In genomic region chr10:94526834-94527233, GRCm38 (mm10) we compare ENCODE assay signal across 21 mouse cellular contexts.
DNase-seq lines count a peak whose midpoint lies in the region; ATAC-seq and TF ChIP-seq lines count a peak whose summit lies in the region.
"Had no signal": no experiment of that assay in that cellular context is flagged by ENCODE, and none has a peak within 500 bp of the region (broad histone marks: within the 10 kb centered on the region; RNA-seq: fewer than 3 reads in every experiment).

No protein-coding gene starts in this region.

- H3K9ac ChIP-seq in MEL (ENCODE audit: control insufficient read depth, low read depth, low read length, poor library complexity, severe bottlenecking) = peak overlapping the region; percentile 15; the same call in 1 of the 2 replicates
- no peak overlapping the region for H3K9ac ChIP-seq in forebrain, postnatal 0 days
- H3K9ac ChIP-seq: heart, embryonic 15.5 days; hindbrain, embryonic 15.5 days; intestine, embryonic 15.5 days; limb, embryonic 12.5 days; lung, embryonic 14.5 days had no signal

- TF ChIP-seq EP300 in MEL (IDR thresholded peaks at IDR 0.05; ENCODE audit: low read depth in 1 of 2, low read length in 2 of 2) = no peak

- no peak overlapping the region for H3K27ac ChIP-seq in cerebellum, adult 2 months (ENCODE audit: insufficient read depth, low read length)
- peak overlapping the region; percentile 36 for H3K27ac ChIP-seq in layer of hippocampus, adult 2 months
- H3K27ac ChIP-seq in MEL (ENCODE audit: control insufficient read depth, low read depth, low read length) = peak overlapping the region; percentile 68
- no peak overlapping the region for H3K27ac ChIP-seq in forebrain, postnatal 0 days (ENCODE audit: low read depth, low read length)
- H3K27ac ChIP-seq: heart, adult 2 months; heart, embryonic 15.5 days; hindbrain, embryonic 15.5 days; intestine, embryonic 15.5 days; limb, embryonic 12.5 days; stomach, postnatal 0 days had no signal

- 21% methylated on average over 8 of the region's 8 CpGs for WGBS in cerebellum, adult 2 months
- WGBS in forebrain, postnatal 0 days = 61% methylated on average over 8 of the region's 8 CpGs

- peaks cover under 1% of the 10 kb centered on the region; the same call in 1 of the 2 replicates for H3K79me2 ChIP-seq in MEL (ENCODE audit: control insufficient read depth, insufficient read depth, low read length, poor library complexity)

- DNase-seq in cerebellum, adult 2 months = peak; percentile 29 to 78
- DNase-seq in cerebellum, adult 9-11 months = no peak
- DNase-seq in layer of hippocampus, adult 2 months (ENCODE audit: low spot score in 2 of 2) = peak in 1 of 2 experiments; percentile 44
- no peak for DNase-seq in layer of hippocampus, postnatal 25 days (ENCODE audit: extremely low spot score in 1 of 2, low spot score in 1 of 2)
- no peak for DNase-seq in MEL (ENCODE audit: low read depth, low spot score)
- no peak for DNase-seq in forebrain, postnatal 0 days
- DNase-seq: gastrocnemius, postnatal 14 days; heart, adult 2 months; heart, postnatal 4 days; kidney, postnatal 36 days; lung, embryonic 14.5 days; lung, postnatal 36 days; right cerebral cortex, postnatal 4 days had no signal

- TF ChIP-seq POLR2A in cerebellum, adult 2 months (IDR thresholded peaks at IDR 0.05; ENCODE audit: borderline replicate concordance, insufficient read depth, low read length) = no peak
- no peak for TF ChIP-seq POLR2A in MEL (IDR thresholded peaks at IDR 0.05; ENCODE audit: control insufficient read depth in 1 of 2, insufficient read depth in 1 of 2, low read depth in 1 of 2, low read length in 2 of 2, poor library complexity in 1 of 2)

- no peak for TF ChIP-seq CTCF in cerebellum, adult 2 months (IDR thresholded peaks at IDR 0.05; ENCODE audit: borderline replicate concordance, insufficient read depth, low read depth, low read length)
- TF ChIP-seq CTCF in layer of hippocampus, adult 2 months (conservative IDR thresholded peaks at IDR 0.05) = no peak
- TF ChIP-seq CTCF in MEL (IDR thresholded peaks at IDR 0.05 in 2 of 3, conservative IDR thresholded peaks at IDR 0.05 in 1 of 3; ENCODE audit: control insufficient read depth in 1 of 3, insufficient read depth in 1 of 3, low read depth in 2 of 3, low read length in 3 of 3, poor library complexity in 1 of 3, severe bottlenecking in 1 of 3) = no peak
- no peak for TF ChIP-seq CTCF in forebrain, postnatal 0 days (IDR thresholded peaks at IDR 0.05; ENCODE audit: low read depth)

- H3K4me3 ChIP-seq in cerebellum, adult 2 months (replicated peaks; ENCODE audit: insufficient read depth, low read depth, low read length) = no peak overlapping the region
- no peak overlapping the region for H3K4me3 ChIP-seq in layer of hippocampus, adult 2 months
- H3K4me3 ChIP-seq in MEL (ENCODE audit: control insufficient read depth in 1 of 2, insufficient read depth in 1 of 2, low read depth in 2 of 2, low read length in 2 of 2) = no peak overlapping the region
- H3K4me3 ChIP-seq in forebrain, postnatal 0 days (ENCODE audit: low read depth, low read length) = no peak overlapping the region
- H3K4me3 ChIP-seq: heart, adult 2 months; heart, embryonic 15.5 days; hindbrain, embryonic 15.5 days; intestine, embryonic 15.5 days; limb, embryonic 12.5 days had no signal

- H3K4me1 ChIP-seq in cerebellum, adult 2 months (ENCODE audit: control insufficient read depth, insufficient read depth, low read length) = peaks cover 4% of the 10 kb centered on the region
- peaks cover 31 to 33% of the 10 kb centered on the region in 2 experiments for H3K4me1 ChIP-seq in MEL (ENCODE audit: control insufficient read depth in 1 of 2, insufficient read depth in 2 of 2, low read length in 2 of 2)
- H3K4me1 ChIP-seq in forebrain, postnatal 0 days (ENCODE audit: insufficient read depth) = no peaks in the 10 kb centered on the region

- no peaks in the 10 kb centered on the region; the same call in 1 of the 2 replicates for H3K27me3 ChIP-seq in cerebellum, adult 2 months (ENCODE audit: control insufficient read depth, insufficient read depth, low read length)
- no peaks in the 10 kb centered on the region for H3K27me3 ChIP-seq in MEL (ENCODE audit: control insufficient read depth in 1 of 2, insufficient read depth in 2 of 2, low read length in 2 of 2)
- no peaks in the 10 kb centered on the region for H3K27me3 ChIP-seq in forebrain, postnatal 0 days (ENCODE audit: insufficient read depth, low read length)
- H3K27me3 ChIP-seq: heart, embryonic 15.5 days; hindbrain, embryonic 15.5 days; intestine, embryonic 15.5 days; limb, embryonic 12.5 days had no signal

- ATAC-seq in megakaryocyte-erythroid progenitor cell, adult 5-6 weeks (replicated peaks; ENCODE audit: low FRiP score, low TSS enrichment, poor library complexity, severe bottlenecking) = peak; percentile 5; the same call in 1 of the 2 replicates
- no peak for ATAC-seq in forebrain, postnatal 0 days
- ATAC-seq in erythroblast, adult 5-6 weeks (replicated peaks; ENCODE audit: low FRiP score, poor library complexity, severe bottlenecking) = no peak
- ATAC-seq: CD4-positive, CD25-positive, alpha-beta regulatory T cell, adult 4 months; intestine, embryonic 15.5 days had no signal

- H3K4me2 ChIP-seq in forebrain, postnatal 0 days (ENCODE audit: low read depth) = no peak overlapping the region
- H3K4me2 ChIP-seq: heart, embryonic 15.5 days; hindbrain, embryonic 15.5 days; intestine, embryonic 15.5 days; limb, embryonic 12.5 days; lung, embryonic 14.5 days had no signal

- peaks cover 0 to 33% of the 10 kb centered on the region in 2 experiments; a peak in 2 of 4 replicates for H3K36me3 ChIP-seq in MEL (ENCODE audit: control insufficient read depth in 1 of 2, insufficient read depth in 2 of 2, low read length in 2 of 2)
- H3K36me3 ChIP-seq in forebrain, postnatal 0 days (ENCODE audit: insufficient read depth) = no peaks in the 10 kb centered on the region
- H3K36me3 ChIP-seq: heart, embryonic 15.5 days; hindbrain, embryonic 15.5 days; intestine, embryonic 15.5 days; limb, embryonic 12.5 days had no signal

- no peak for TF ChIP-seq RAD21 in MEL (IDR thresholded peaks at IDR 0.05; ENCODE audit: low read depth, low read length)

- no peaks in the 10 kb centered on the region for H3K9me3 ChIP-seq in MEL (replicated peaks; ENCODE audit: insufficient read depth, low read length)
- H3K9me3 ChIP-seq in forebrain, postnatal 0 days (ENCODE audit: low read length) = no peaks in the 10 kb centered on the region
- H3K9me3 ChIP-seq: heart, embryonic 15.5 days; hindbrain, embryonic 15.5 days; intestine, embryonic 15.5 days; limb, embryonic 12.5 days had no signal

TF ChIP-seq in MEL, 35 proteins besides CTCF, POLR2A, EP300 and RAD21:
- no peak for TF ChIP-seq BHLHE40 (IDR thresholded peaks at IDR 0.05; ENCODE audit: borderline replicate concordance, low read depth, low read length)
- TF ChIP-seq HCFC1 (IDR thresholded peaks at IDR 0.05; ENCODE audit: low read depth, low read length) = no peak
- no peak for TF ChIP-seq NELFE (IDR thresholded peaks at IDR 0.05; ENCODE audit: low read depth, low read length)
- no peak for TF ChIP-seq ETS1 (IDR thresholded peaks at IDR 0.05; ENCODE audit: low read depth, low read length)
- TF ChIP-seq SIN3A (IDR thresholded peaks at IDR 0.05; ENCODE audit: low read length) = no peak

Comparison
In these comparisons a context has a peak if more than half of its experiments do, and no peak if none do; other contexts are left out.
1. DNase-seq: peak in cerebellum, adult 2 months (2 of 2); none in cerebellum, adult 9-11 months (single experiment), layer of hippocampus, postnatal 25 days (0 of 2), MEL (single experiment) and forebrain, postnatal 0 days (single experiment).
2. H3K27ac ChIP-seq: peak in layer of hippocampus, adult 2 months (single experiment) and MEL (single experiment); none in cerebellum, adult 2 months (single experiment) and forebrain, postnatal 0 days (single experiment).